Mouse (Mus musculus) bone marrow, adult 2 months (tissue): ENCODE data around the gene Bnipl.

Experiments
- CTCF ChIP-seq: fragments of 200-500 bp; IDR thresholded peaks from 2 replicates; pipeline ENCODE4 v1.5.1; 2011; ENCODE audit warnings: low read length, control low read depth; ENCODE audit not compliant: control insufficient read depth, insufficient read depth
- POLR2A ChIP-seq: fragments of 200-500 bp; IDR thresholded peaks from 2 replicates; pipeline ENCODE4 v1.6.1; 2011; ENCODE audit warnings: low read depth, mild to moderate bottlenecking, control low read depth, low read length, borderline replicate concordance; ENCODE audit not compliant: control insufficient read depth

- TF ChIP-seq CTCF: no peak; the same call in 1 of the 2 replicates
- peak; percentile 36; the same call in 1 of the 2 replicates for TF ChIP-seq POLR2A
Observed at GRCm38 (mm10) chr3:95228894-95229780, 21.9 kb downstream of the Bnipl start.
